Mouse (Mus musculus) brain, embryonic 14.5 days (tissue): Measurements from ENCODE around the gene Fam83c.

Experiments
- CTCF ChIP-seq: fragments of 200-500 bp; IDR thresholded peaks from 2 replicates; pipeline ENCODE4 v1.5.1; 2012; ENCODE audit warnings: inconsistent platforms, mild to moderate bottlenecking, moderate library complexity, borderline replicate concordance; ENCODE audit not compliant: insufficient read depth, insufficient read length; ENCODE audit errors: extremely low read depth
- POLR2A ChIP-seq: fragments of 200-500 bp; IDR thresholded peaks from 2 replicates; pipeline ENCODE4 v1.6.1; 2012; ENCODE audit warnings: mild to moderate bottlenecking, inconsistent platforms, borderline replicate concordance; ENCODE audit not compliant: poor library complexity, insufficient read depth, insufficient read length, severe bottlenecking; ENCODE audit errors: extremely low read depth

DNA sequence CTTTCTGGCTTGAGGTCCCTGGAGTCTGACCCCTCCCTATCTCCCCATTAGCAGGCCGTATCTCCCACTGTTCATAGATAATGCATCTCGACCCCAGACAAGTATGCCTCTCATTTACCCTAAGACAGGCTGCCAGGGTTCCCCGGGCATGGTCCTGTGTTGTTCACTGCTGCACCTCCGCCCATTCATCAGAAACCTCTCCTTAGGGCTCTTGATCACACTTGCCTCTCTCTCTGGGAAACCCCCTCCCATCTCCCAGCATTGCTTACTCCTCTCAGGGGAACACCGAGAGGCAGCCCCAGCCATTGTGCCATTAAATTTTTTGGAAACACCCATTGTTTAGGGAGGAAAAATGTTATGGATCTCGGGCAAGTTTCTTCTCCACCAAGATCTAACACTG is 56.6 kb downstream of the Fam83c start:
- TF ChIP-seq CTCF (no peak), POLR2A (no peak)
